Mouse (Mus musculus) CH12.LX (cell line): ENCODE measurements at regions not wholly inside any gene's neighbourhood (a gene's known extent, or its start where the extent isn't known, plus 50 kb on each side); places are given as distances from the start of the nearest gene placed in this dataset.

ENCODE experiments used
- DNase-seq: peaks from one replicate; pipeline ENCODE4 v3.0.0-alpha.2; 2013; ENCODE audit errors: extremely low read depth
- H3K27ac ChIP-seq: 2 replicates; pipeline ENCODE4 v1.5.1; 2012; ENCODE audit warnings: low read depth, mild to moderate bottlenecking, control low read depth, moderate library complexity; ENCODE audit not compliant: insufficient read depth
- H3K27me3 ChIP-seq: replicated peaks from 2 replicates; pipeline ENCODE3; 2012; ENCODE audit warnings: inconsistent platforms
- H3K36me3 ChIP-seq, 2 experiments: replicated peaks in 1 of 2; 2 replicates each; pipeline versions ENCODE3 to v1.6.1; 2012; ENCODE audit warnings: inconsistent platforms in 1 of 2, low read length in 1 of 2, mild to moderate bottlenecking in 1 of 2, mixed read lengths in 1 of 2, moderate library complexity in 1 of 2; ENCODE audit not compliant: control insufficient read depth in 1 of 2, insufficient read depth in 1 of 2
- H3K4me1 ChIP-seq, 2 experiments: 2 replicates each; pipeline ENCODE4 v1.6.1; 2012; ENCODE audit warnings: inconsistent platforms in 1 of 2, moderate library complexity in 1 of 2; ENCODE audit not compliant: insufficient read depth in 2 of 2, control insufficient read depth in 1 of 2
- H3K4me2 ChIP-seq: 2 replicates; pipeline ENCODE4 v1.6.1; 2012; ENCODE audit warnings: low read depth, mild to moderate bottlenecking, control low read depth; ENCODE audit not compliant: poor library complexity, insufficient read depth, severe bottlenecking
- H3K4me3 ChIP-seq, 3 experiments: fragments of 150-350 bp in 1 of 3; sonication (generic) in 1 of 3; replicated peaks in 1 of 3; 2 replicates each; pipeline versions ENCODE3 to v1.5.1; 2011 to 2012; ENCODE audit warnings: low read depth in 2 of 3, low read length in 2 of 3, mild to moderate bottlenecking in 2 of 3, moderate library complexity in 2 of 3, control low read depth in 1 of 3, improper control_type of control experiment in 1 of 3, inconsistent platforms in 1 of 3, mixed read lengths in 1 of 3; ENCODE audit not compliant: poor library complexity in 1 of 3
- H3K79me2 ChIP-seq: replicated peaks from 2 replicates; pipeline ENCODE4 v1.6.1; 2012; ENCODE audit warnings: mild to moderate bottlenecking, moderate library complexity; ENCODE audit not compliant: control insufficient read depth, poor library complexity, insufficient read depth, severe bottlenecking; ENCODE audit errors: extremely low read depth
- H3K9ac ChIP-seq: 2 replicates; pipeline ENCODE4 v1.6.1; 2012; ENCODE audit warnings: low read depth, mild to moderate bottlenecking, control low read depth, moderate library complexity; ENCODE audit not compliant: insufficient read depth
- H3K9me3 ChIP-seq: replicated peaks from 2 replicates; pipeline ENCODE3; 2012; ENCODE audit warnings: low read length, inconsistent platforms, mixed read lengths
- BHLHE40 ChIP-seq: IDR thresholded peaks from 2 replicates; pipeline ENCODE4 v1.6.1; 2011; ENCODE audit warnings: mild to moderate bottlenecking, low read depth, low read length, improper control_type of control experiment
- CHD1 ChIP-seq: IDR thresholded peaks from 2 replicates; pipeline ENCODE4 v1.6.1; 2012; ENCODE audit warnings: low read depth, low read length, improper control_type of control experiment, inconsistent platforms
- CHD2 ChIP-seq: IDR thresholded peaks from 2 replicates; pipeline ENCODE4 v1.6.1; 2011; ENCODE audit warnings: low read length, improper control_type of control experiment
- EP300 ChIP-seq: IDR thresholded peaks from 2 replicates; pipeline ENCODE4 v1.6.1; 2011; ENCODE audit warnings: low read length, improper control_type of control experiment
- ETS1 ChIP-seq: conservative IDR thresholded peaks from 2 replicates; pipeline ENCODE4 v1.6.1; 2012; ENCODE audit warnings: low read depth, mild to moderate bottlenecking, inconsistent platforms, low read length, improper control_type of control experiment, moderate library complexity
- GABPA ChIP-seq: IDR thresholded peaks from 2 replicates; pipeline ENCODE4 v1.6.1; 2012; ENCODE audit warnings: low read depth, low read length, improper control_type of control experiment, inconsistent platforms; ENCODE audit not compliant: insufficient replicate concordance
- HCFC1 ChIP-seq: IDR thresholded peaks from 2 replicates; pipeline ENCODE4 v1.6.1; 2012; ENCODE audit warnings: low read depth, mild to moderate bottlenecking, inconsistent platforms, low read length, improper control_type of control experiment
- JUN ChIP-seq: IDR thresholded peaks from 2 replicates; pipeline ENCODE4 v1.6.1; 2011; ENCODE audit warnings: low read depth, mild to moderate bottlenecking, low read length, improper control_type of control experiment, moderate library complexity; ENCODE audit not compliant: insufficient read depth
- JUND ChIP-seq: conservative IDR thresholded peaks from 2 replicates; pipeline ENCODE4 v1.6.1; 2011; ENCODE audit warnings: low read depth, low read length, improper control_type of control experiment
- KAT2A ChIP-seq: IDR thresholded peaks from 2 replicates; pipeline ENCODE4 v1.6.1; 2012; ENCODE audit warnings: low read length, improper control_type of control experiment, inconsistent platforms; ENCODE audit not compliant: insufficient replicate concordance
- MAFK ChIP-seq: IDR thresholded peaks from 2 replicates; pipeline ENCODE4 v1.6.1; 2011; ENCODE audit warnings: low read length, improper control_type of control experiment; ENCODE audit not compliant: insufficient replicate concordance
- MAX ChIP-seq: IDR thresholded peaks from 2 replicates; pipeline ENCODE4 v1.6.1; 2011; ENCODE audit warnings: low read length, improper control_type of control experiment
- MEF2A ChIP-seq: IDR thresholded peaks from 2 replicates; pipeline ENCODE4 v1.6.1; 2014; ENCODE audit warnings: low read depth, mild to moderate bottlenecking, inconsistent platforms, low read length, improper control_type of control experiment, borderline replicate concordance
- NRF1 ChIP-seq: IDR thresholded peaks from 2 replicates; pipeline ENCODE4 v1.6.1; 2014; ENCODE audit warnings: low read depth, mild to moderate bottlenecking, inconsistent platforms, low read length, improper control_type of control experiment, moderate library complexity
- SIN3A ChIP-seq: IDR thresholded peaks from 2 replicates; pipeline ENCODE4 v1.6.1; 2012; ENCODE audit warnings: low read length, improper control_type of control experiment, inconsistent platforms
- SMC3 ChIP-seq: IDR thresholded peaks from 2 replicates; pipeline ENCODE4 v1.6.1; 2011; ENCODE audit warnings: low read depth, low read length, improper control_type of control experiment
- TBP ChIP-seq: conservative IDR thresholded peaks from 2 replicates; pipeline ENCODE4 v1.6.1; 2011; ENCODE audit warnings: low read depth, low read length, improper control_type of control experiment
- TCF12 ChIP-seq: IDR thresholded peaks from 2 replicates; pipeline ENCODE4 v1.6.1; 2014; ENCODE audit warnings: low read depth, mild to moderate bottlenecking, inconsistent platforms, low read length, improper control_type of control experiment
- USF1 ChIP-seq: IDR thresholded peaks from 2 replicates; pipeline ENCODE4 v1.6.1; 2014; ENCODE audit warnings: low read depth, mild to moderate bottlenecking, inconsistent platforms, low read length, improper control_type of control experiment
- USF2 ChIP-seq: conservative IDR thresholded peaks from 2 replicates; pipeline ENCODE4 v1.6.1; 2011; ENCODE audit warnings: low read depth, low read length, improper control_type of control experiment
- ZC3H11A ChIP-seq: IDR thresholded peaks from 2 replicates; pipeline ENCODE4 v1.6.1; 2012; ENCODE audit warnings: low read depth, mild to moderate bottlenecking, inconsistent platforms, low read length, improper control_type of control experiment
- ZKSCAN1 ChIP-seq: IDR thresholded peaks from 2 replicates; pipeline ENCODE4 v1.6.1; 2012; ENCODE audit warnings: low read depth, inconsistent platforms, low read length, improper control_type of control experiment, borderline replicate concordance
- ZNF384 ChIP-seq: IDR thresholded peaks from 2 replicates; pipeline ENCODE4 v1.6.1; 2012; ENCODE audit warnings: low read depth, low read length, improper control_type of control experiment, inconsistent platforms
- dilution Hi-C: fragments of 300-500 bp; cut with MboI; formaldehyde crosslinking; loops from 2 replicates; pipeline ENCODE4 v1.14.3; 2020; ENCODE audit warnings: low sequenced_read_pairs; ENCODE audit not compliant: extremely low pct_unique_long_range_greater_than_20kb, extremely low pct_ligation_motif_present
- in situ Hi-C: fragments of 300-500 bp; cut with MboI; formaldehyde crosslinking; loops from 3 replicates; pipeline ENCODE4 v1.14.3; 2019; ENCODE audit warnings: low sequenced_read_pairs, low pct_ligation_motif_present, low pct_unique_long_range_greater_than_20kb, mixed read lengths

DNA sequence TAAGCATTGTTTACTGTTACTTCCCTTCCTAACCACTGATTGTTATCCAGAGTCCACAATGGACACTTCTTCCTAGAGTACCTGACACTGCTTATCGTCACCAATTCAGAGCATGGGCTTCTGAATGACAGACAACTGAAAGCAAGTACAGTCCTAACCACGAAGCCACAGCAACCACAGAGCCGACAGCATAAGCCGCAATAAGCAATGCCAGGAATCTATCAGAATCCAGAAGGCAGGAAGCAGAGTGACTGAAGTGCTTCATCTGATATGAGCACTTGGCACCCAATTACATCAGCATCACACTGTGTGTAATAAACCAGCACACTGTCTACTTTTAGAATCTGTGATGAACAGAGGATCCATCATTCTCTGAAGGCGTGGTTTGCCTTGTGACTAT lies 237.0 kb upstream of the Adcy2 start:
- no peak for TF ChIP-seq ETS1
- no peak for TF ChIP-seq MEF2A
- no peak for TF ChIP-seq CHD2
- TF ChIP-seq CHD1 = no peak
- TF ChIP-seq GABPA = no peak
- no peak for TF ChIP-seq MAFK
- TF ChIP-seq TCF12 = no peak
- in situ Hi-C loops (no loop called here), dilution Hi-C loops (no loop called here)
- no peaks in the 10 kb centered on the region for H3K4me1 ChIP-seq
- H3K9me3 ChIP-seq = peaks cover 66% of the 10 kb centered on the region
- DNase-seq = no peak
- H3K36me3 ChIP-seq = no peaks in the 10 kb centered on the region
- no peak overlapping the region for H3K4me3 ChIP-seq
- H3K27me3 ChIP-seq = no peaks in the 10 kb centered on the region
- no peaks in the 10 kb centered on the region for H3K79me2 ChIP-seq
- no peak overlapping the region for H3K4me2 ChIP-seq
- H3K27ac ChIP-seq = no peak overlapping the region
- H3K9ac ChIP-seq = no peak overlapping the region

DNA sequence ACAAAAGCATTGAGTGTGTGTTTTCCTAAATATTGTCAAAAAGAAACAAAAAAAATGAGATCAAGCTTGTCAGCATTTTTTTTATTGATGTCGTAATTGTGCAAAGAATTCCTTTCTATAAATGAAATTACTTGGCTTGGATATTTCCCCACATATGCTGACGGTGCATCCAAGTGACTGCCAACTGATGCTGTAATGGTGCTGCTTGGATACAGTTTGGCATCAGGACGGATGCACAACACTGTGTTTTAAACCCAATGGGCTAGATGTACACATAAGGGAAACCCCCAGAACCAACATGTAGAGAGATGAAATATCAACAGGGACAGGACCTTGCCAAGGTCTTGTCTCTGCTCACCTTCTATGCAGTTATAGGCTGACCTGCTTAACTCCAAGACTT lies 238.6 kb upstream of the Adcy2 start:
- no peak overlapping the region for H3K4me2 ChIP-seq
- no peak overlapping the region for H3K4me3 ChIP-seq
- peaks cover 67% of the 10 kb centered on the region for H3K9me3 ChIP-seq
- no peak overlapping the region for H3K9ac ChIP-seq
- H3K27ac ChIP-seq = no peak overlapping the region
- no peak for DNase-seq
- dilution Hi-C loops (no loop called here), in situ Hi-C loops (no loop called here)
- no peaks in the 10 kb centered on the region for H3K36me3 ChIP-seq
- no peaks in the 10 kb centered on the region for H3K4me1 ChIP-seq
- H3K27me3 ChIP-seq = no peaks in the 10 kb centered on the region
- H3K79me2 ChIP-seq = no peaks in the 10 kb centered on the region
- no peak for TF ChIP-seq JUN
- TF ChIP-seq NRF1 = no peak
- no peak for TF ChIP-seq MAX
- no peak for TF ChIP-seq BHLHE40
- TF ChIP-seq KAT2A = no peak
- TF ChIP-seq USF2 = no peak
- no peak for TF ChIP-seq ZKSCAN1
- no peak for TF ChIP-seq MEF2A
- TF ChIP-seq SMC3 = no peak
- TF ChIP-seq SIN3A = no peak
- no peak for TF ChIP-seq GABPA
- no peak for TF ChIP-seq CHD1
- TF ChIP-seq JUND = no peak
- no peak for TF ChIP-seq ETS1
- no peak for TF ChIP-seq EP300
- no peak for TF ChIP-seq USF1
- no peak for TF ChIP-seq ZC3H11A
- TF ChIP-seq HCFC1 = no peak
- no peak for TF ChIP-seq TBP
- TF ChIP-seq ZNF384 = no peak
